Mouse (Mus musculus): ENCODE results near the gene Zfp423. TPM values are rescaled to one million over a fixed set of nuclear protein-coding genes. Genes with fewer than 3 reads are reported as not detected.

The Zfp423 gene
- total RNA-seq, 4 experiments from 2014 or later = 28.3 to 31.3 (median 30.2) TPM

GRCm38 (mm10) chr8:87811399-87812068, 147.9 kb downstream of the Zfp423 start:
- peak; percentile 87 to 89 for DNase-seq (ENCODE audit: low spot score in 2 of 2)

GRCm38 (mm10) chr8:87810771-87811170, 148.6 kb downstream of the Zfp423 start:
- DNase-seq (ENCODE audit: low spot score in 2 of 2) = no peak

DNA sequence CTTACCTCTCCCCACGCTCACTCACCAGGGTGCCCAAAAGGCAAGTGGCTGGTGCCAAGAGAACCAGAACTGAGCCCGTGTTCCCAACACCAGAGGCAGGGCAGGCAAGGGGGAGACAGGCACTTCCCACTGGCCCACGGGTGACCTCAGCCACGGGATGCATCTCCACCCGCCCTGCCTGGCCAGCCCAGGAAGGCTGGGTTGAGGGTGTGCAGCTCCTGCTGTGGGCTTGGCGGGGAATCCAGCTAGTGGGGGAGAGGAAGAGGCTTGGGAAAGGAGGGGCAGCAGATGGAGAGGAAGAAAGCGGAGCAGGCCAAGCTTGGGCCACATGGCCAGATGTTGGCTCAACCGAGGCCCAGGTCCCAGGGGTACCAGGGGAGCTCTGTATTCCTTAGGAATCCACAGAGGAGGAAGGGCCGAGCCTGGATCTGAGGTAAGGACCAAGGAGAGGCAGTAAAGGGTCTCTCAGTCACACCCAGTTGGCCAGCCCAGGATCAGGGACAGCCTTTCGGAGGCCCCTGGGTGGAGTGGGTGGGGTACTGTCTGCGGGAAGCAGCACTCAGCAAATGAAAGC, 155.0 kb downstream of the Zfp423 start:
- no peak for DNase-seq (ENCODE audit: low spot score in 2 of 2)

DNA sequence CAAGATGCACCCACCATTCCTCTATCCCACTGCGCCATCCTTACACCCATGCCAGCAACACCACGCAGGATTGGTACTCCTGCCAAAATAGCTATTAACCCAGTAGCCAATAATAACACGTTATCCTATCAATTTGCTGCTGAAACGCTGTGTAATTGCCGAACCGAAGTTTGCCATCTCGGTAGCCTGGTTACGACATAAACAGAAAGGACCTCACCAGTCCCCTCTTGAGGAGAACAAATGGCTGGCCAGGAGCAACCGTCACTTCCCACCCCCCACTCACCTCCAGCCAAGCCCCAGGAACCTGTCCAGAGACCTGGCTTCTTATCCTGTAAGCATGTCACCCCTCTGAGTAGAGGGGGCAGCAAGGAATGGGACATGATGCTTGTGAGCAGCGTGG, 156.0 kb downstream of the Zfp423 start:
- DNase-seq (ENCODE audit: low spot score in 2 of 2) = no peak

DNA sequence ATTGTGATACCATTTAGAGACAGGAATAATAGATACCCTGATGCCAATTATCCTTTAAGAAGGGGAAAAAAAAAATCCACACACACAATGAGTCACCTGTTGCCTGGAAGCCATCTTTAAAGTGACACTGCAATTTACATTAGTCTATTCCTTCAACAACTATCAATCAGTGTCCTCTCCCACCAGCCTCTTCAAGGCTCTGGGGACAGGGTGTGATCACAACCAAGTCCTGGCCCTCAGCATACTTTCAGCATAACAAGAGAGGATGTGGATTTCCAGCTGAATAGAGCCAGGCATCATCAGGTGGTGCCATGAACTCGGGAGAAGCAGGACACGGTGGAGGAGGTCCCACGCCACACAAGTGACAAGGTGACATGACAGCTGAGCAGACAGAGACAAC, 156.8 kb downstream of the Zfp423 start:
- DNase-seq (ENCODE audit: low spot score in 2 of 2) = no peak

DNA sequence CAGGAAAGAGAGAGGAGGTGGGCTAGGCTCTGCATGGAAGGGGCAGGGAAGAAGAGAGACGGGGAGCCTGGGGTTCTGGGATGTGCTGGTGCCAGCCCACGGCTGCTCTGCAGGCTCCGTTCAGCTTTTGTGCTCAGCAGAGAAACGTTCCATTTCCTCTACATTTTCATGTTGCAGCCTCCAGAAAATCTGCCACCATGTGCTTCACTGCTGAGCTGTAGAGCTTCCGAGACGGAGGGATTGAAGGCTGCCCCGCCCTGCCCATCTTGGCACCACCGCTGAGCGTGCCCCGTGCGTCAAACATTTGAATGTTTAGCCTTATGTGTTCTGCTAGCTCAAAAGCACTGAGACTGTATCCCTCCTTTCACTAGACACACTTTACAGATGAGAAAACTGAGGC, 159.3 kb downstream of the Zfp423 start:
- peak; percentile 72 to 77 for DNase-seq (ENCODE audit: low spot score in 2 of 2)

DNA sequence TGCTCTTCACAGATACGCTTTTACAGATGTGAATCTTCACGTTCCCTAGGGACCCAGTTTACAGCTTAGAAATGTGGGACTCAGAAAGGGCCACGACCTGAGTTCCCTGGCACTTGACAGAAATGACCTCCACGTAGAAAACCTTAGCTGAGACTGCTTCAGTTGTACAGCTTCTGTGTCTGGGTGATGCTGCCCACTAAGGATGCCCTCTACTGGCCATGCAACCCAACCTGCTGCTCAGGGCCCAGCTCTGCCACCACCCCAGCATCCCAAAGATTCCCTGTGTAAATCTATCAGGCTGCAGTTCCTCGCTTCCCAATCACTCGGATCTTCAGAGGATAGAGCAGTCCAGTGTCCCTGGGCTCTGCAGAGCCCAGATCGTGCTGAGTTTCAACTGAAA, 163.2 kb downstream of the Zfp423 start:
- no peak for DNase-seq (ENCODE audit: low spot score in 2 of 2)

- DNase-seq (ENCODE audit: low spot score in 2 of 2) = no peak
These were observed 164.8 kb downstream of the Zfp423 start for GRCm38 (mm10) chr8:87794639-87795038.

DNA sequence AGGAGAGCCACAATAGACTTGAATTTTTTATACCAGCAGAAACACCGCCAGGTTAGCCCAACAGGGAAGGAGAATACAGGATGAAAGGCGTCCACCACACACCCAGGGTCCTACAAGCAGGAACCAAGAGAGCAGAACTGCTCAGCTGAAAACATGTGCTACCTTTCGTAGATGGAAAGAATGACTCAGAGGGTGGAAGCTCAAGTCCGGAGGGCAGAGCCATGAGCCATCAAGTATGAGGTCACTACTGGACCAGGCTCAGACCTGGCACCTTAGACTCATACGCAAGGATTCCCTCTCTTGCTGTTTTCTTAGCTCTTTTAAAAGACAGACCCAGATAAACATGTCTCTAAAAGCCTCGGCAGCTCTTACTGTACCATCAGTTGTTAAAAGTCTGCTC, 168.3 kb downstream of the Zfp423 start:
- no peak for DNase-seq (ENCODE audit: low spot score in 2 of 2)

DNA sequence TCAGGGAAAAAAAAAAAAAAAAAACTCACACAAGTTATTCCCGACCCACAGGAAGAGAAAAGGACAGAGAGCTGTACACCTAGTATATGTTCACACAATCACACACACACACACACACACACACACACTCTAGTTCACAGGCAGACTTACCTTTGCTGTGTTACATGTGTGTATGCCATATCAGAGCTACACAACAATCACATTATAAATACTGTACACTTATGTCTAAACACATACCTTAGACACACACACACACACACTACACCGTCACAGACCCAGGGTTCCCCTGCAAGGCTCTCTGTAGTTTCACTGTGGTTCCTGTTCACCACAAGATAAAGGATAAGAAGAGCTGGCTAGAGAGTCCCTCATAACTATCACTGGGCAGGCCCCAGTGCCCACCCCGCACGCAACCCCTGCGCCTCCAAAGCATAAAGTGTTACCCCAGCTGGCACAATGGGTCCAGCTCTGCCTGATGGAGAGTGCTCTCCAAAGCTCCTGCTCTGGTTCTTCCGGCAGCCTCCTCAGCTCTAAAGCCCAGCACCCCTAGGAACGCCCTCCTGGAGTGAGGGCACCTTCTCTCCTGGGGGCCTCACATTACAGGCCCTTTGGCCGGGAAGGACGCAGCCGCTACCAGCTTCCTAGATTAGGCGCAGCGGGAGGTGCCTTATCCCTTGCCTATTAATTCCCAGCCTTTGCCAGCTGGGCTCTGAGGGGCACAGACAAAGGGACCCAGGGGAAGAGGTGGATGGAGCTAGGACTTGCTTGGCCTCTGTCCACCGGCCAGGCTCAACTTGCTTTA, 174.6 kb downstream of the Zfp423 start:
- no peak for DNase-seq (ENCODE audit: low spot score in 2 of 2)

GRCm38 (mm10) chr8:87784227-87784626, 175.2 kb downstream of the Zfp423 start:
- no peak for DNase-seq (ENCODE audit: low spot score in 2 of 2)

DNA sequence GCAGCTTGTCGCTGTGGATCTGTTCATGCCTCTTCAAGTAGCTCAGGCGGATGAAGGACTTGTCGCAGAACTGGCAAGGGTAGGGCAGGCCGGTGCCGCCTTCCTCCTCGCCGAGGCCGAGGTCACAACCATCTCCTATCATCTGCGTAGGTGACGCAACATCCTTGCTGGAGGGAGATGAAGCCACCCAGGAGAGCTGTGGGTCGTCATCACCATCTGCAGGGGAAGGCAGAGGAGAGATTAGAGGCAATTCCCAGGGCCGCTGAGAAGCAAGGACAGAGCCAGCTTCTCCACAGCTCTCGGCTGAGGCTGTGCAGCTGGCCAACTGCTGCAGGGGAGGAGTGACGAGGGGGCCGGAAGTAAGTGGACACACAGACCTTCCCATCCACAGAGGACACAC, 176.2 kb downstream of the Zfp423 start:
- no peak for DNase-seq (ENCODE audit: low spot score in 2 of 2)

GRCm38 (mm10) chr8:87777586-87777985, 181.8 kb downstream of the Zfp423 start:
- no peak for DNase-seq (ENCODE audit: low spot score in 2 of 2)

GRCm38 (mm10) chr8:87775889-87776288, 183.5 kb downstream of the Zfp423 start:
- no peak for DNase-seq (ENCODE audit: low spot score in 2 of 2)

DNA sequence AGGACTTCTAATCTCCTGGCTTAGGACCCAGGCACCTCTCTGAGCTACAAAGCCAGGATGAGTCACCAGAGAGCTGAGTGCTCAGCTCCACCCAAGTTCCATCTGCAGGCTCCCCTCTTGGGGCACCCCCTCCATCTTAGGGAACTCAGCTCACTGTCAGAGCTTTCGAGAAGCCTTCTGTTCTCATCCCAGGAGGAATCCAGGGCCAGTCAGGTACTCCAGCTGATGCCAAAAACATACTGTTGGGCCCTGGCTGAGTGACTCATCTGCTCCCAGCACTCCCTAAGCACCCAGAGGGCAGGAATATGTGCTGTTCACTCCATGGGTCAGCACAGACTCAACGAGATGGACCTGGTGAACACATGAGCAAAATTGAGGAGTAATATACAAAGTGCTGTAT, 184.4 kb downstream of the Zfp423 start:
- DNase-seq (ENCODE audit: low spot score in 2 of 2) = no peak

GRCm38 (mm10) chr8:87772894-87773502, 186.4 kb downstream of the Zfp423 start:
- no peak for DNase-seq (ENCODE audit: low spot score in 2 of 2)

- DNase-seq (ENCODE audit: low spot score in 2 of 2) = no peak
These were observed 191.5 kb downstream of the Zfp423 start for GRCm38 (mm10) chr8:87767882-87768281.

GRCm38 (mm10) chr8:87765276-87765675, 194.1 kb downstream of the Zfp423 start:
- DNase-seq (ENCODE audit: low spot score in 2 of 2) = no peak

DNA sequence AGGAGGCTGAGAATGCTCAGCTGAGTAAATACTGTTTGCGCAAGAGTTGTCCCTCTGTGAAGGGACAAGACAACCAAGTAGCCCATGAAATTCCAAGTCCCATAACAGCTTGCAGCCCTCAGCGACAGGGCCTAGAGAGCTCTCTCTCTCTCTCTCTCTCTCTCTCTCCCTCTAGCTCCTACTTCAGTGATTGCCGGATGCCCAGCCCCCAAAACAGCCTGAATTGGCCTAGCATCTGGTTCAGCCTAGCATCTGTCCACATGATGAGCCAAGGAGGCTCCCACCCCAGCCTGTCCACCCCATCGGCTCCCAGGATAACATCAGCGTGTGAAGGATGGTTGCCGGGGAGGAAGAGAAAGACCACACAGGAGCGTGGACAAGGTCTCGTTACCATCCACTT, 200.6 kb downstream of the Zfp423 start:
- no peak for DNase-seq (ENCODE audit: low spot score in 2 of 2)

GRCm38 (mm10) chr8:87754853-87755252, 204.5 kb downstream of the Zfp423 start:
- no peak for DNase-seq (ENCODE audit: low spot score in 2 of 2)

GRCm38 (mm10) chr8:87753636-87754035, 205.8 kb downstream of the Zfp423 start:
- DNase-seq (ENCODE audit: low spot score in 2 of 2) = no peak

DNA sequence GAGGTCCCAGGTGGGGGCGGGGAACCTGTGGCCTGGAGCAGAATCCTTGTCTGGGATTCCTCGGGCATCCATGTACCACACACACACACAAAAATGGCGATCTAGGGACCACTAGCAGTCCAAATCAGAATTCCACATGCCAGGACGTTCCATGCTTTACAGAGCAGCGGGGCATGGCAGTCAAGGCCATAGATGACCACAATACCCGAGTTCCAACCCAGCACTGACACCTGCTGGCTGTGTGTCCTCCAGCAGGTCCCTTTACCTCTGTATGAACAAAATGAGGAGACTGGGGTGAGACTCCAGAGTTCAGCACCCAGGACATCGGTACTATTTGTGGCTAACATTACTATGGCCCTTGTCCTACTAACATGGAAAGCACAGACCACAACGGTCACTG, 206.2 kb downstream of the Zfp423 start:
- no peak for DNase-seq (ENCODE audit: low spot score in 2 of 2)
